Mouse (Mus musculus) megakaryocyte-erythroid progenitor cell, adult 5-6 weeks (primary cell): ENCODE results near the gene Grik4. TPM values are rescaled to one million over a fixed set of nuclear protein-coding genes. Genes with fewer than 3 reads are reported as not detected.

Experiments
- ATAC-seq: replicated peaks from 2 replicates; pipeline ENCODE4 v1.8.0; 2016; ENCODE audit warnings: mild to moderate bottlenecking, inconsistent platforms; ENCODE audit not compliant: severe bottlenecking, poor library complexity, low FRiP score, low TSS enrichment
- total RNA-seq, 2 experiments: library from RNA; stranded (forward) in 1 of 2; stranded (reverse) in 1 of 2; fragments of 200-1000, 215-1000 nt in 1 of 2; fragments of >200 nt in 1 of 2; fragmentation: Nextera tagmentation in 1 of 2; gene quantifications; 2 replicates each; pipeline ENCODE4 v1.2.3; 2014 to 2017

Grik4 gene
- total RNA-seq, 2 experiments from 2014 or later = not detected

GRCm38 (mm10) chr9:42531951-42532350 is 412.3 kb downstream of the Grik4 start:
- ATAC-seq = no peak

DNA sequence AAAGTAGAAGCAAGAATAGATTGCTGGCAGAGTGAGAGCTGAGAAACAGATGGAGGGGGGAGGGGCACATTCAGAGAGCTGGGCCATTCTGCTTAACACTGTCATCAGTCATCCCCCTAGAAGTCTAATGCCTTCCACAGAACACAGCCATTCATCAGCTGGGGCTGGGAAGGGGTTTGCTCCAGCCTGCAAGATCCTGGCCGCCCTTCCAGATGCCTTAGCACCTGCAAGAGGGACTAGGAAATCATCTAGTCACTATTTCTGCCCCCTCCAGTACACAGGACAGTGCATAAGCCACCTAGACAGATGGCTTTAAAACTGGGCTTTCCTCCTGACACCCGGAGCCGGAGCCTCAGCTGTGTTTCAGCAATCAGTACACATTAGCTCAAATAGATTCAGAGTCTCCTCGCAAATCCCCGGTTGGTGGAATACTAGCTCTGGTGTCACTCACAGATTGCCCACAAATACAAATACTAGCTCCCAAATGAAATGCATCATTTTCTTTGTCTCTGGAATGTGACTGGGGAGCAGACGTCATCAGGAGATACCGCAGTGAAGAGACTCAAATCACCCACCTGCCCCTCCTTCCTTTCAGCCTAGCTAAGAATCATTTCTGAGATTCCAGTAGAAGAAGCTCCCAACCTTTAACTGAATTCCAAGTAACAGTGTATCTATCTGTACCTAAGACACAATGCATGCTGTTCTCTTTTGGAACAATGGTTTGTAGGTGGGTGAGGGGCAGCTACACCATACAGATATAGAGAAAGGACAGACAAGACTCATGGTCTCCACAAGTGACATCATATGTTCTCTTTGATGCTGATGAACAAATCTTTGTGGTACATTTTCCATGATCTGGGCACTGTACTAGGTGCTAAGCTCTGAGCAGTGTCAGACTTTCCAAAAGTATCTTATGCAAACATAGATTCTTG is 413.8 kb downstream of the Grik4 start:
- ATAC-seq = no peak

DNA sequence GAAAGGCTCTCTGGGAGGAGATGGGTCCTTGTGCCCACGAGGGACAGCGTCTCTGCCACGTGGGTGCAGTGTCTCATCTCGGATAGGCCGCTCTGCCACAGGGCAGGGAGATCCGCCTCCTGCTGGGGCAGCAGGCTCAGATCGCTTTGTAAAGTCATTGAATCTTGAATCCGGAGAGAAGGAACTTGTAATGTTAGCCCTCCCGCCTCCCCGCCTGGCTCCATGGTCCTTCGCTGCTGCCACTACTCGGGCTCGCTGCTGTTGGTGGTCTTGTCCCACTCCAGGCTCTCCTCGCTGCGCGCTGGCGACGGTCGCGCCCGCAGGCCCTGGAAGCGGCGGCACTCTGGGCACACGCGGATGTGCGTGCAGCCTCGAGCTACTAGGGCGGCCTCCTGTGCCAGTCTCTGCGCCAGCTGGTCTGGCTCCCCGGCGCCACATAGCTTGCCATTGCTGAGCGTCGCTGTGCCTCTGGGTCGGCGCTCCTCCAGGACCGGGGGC is 423.7 kb downstream of the Grik4 start:
- 0 out of 2 replicates have a peak, but pooled peaks have one; percentile 57 for ATAC-seq

- ATAC-seq = no peak
Observed at GRCm38 (mm10) chr9:42518163-42518562, 426.1 kb downstream of the Grik4 start.

GRCm38 (mm10) chr9:42513159-42513558 is 431.1 kb downstream of the Grik4 start:
- ATAC-seq = no peak

GRCm38 (mm10) chr9:42512312-42512711 is 432.0 kb downstream of the Grik4 start:
- ATAC-seq = no peak

DNA sequence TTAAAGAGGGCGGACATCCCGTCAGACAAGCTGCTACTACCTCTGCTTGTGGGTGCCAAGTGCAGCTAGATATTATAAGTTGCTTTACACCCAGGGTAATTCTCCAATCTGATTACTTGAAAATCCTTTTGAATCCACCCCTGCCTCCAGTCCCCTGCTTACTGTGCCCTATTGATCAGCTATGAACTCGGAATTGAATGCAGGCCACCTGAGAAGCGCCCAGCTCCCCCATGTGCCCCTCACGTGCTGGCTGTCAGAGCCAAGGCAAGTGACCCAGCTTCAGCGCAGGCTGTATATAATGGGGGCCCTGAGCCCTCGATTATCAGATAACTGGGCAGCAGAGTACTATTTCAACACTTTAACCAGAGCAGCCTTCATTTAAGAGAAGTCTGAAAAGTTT is 436.1 kb downstream of the Grik4 start:
- no peak for ATAC-seq

DNA sequence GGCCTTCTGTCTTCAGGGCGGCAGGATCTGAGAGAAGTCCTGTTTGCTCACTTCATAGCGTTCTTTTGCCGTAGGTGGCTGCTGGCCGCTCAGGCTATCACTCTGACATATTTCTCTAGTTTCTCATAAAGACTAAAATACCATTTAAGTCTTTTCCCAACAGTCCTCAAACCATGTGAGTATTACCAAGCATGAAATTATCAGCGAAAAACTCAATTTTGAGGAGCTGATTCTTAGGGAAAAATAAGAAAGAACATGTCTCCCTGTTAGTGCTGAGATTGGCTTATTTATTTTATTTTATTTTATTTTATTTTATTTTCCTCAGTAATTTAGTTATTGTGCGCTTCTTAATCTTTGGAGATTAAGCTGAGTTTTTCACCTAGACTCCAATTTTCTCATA is 436.6 kb downstream of the Grik4 start, which contains the start of gene Tbcel:
Gene Tbcel, minus strand, starts transcription at position 101 of the 400 bp plus-strand sequence.
- no peak for ATAC-seq

DNA sequence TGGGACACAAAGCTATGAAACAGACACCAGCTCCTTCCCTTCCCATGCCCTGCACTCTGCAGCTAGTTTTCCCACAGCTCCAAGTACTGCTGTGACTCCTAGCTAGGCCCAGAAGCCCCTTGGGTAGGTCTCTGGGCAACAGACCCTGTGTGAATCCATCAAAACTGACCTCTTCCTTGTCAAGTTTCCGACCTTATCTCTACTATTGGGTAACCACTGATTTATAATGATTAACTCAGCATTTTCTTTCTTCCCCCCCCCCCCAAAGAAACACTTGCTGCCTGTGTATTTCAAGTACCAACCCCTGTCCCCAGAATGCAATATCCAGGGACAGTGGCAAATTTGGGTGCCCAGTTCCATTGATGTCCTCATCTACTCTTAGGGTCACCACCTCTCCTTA is 437.3 kb downstream of the Grik4 start:
- no peak for ATAC-seq

DNA sequence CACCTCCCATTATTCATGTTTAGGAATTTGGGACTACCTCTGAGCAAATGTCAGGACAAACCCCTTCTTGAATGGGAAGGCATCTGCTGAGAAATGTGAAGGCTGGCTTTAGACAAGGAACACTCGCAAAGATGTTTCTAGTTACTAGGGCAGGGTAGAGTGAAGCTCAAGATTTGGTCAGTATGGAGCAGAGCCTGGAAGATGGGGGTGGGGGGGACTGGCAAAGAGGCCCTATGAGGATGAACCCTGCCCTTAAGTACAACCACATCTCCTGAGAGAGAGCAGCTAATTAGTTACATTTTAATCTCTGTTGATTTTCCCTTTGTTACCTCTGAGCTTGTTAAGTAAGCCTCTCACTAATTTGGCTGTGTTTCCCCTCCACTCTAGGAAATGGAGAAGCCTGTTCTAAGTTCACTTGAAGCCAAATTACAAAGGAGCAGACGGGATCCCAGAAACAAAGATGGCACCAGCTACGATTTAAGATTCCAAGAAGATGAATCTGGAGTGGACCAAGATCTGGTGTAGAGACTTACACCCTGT is 439.3 kb downstream of the Grik4 start:
- ATAC-seq = no peak

DNA sequence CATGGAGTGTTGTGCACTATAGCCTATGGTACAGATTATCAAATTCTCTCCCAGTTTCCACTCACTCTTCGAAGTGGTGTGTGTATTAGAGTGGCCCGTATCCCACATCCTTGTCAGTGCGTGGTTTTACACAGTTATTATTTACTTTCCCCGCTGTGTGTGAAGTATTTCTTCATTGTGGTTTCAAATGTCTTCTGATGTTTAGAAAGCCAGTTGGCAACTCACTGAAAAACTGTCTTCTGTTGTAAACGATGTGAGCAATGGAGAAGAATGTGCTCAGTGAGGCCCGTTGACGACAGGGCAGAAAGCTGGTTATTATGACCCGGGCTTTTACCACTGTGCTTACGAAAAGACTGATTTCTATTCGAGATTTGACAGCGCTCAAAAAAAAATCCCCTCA is 439.7 kb downstream of the Grik4 start:
- ATAC-seq = no peak

DNA sequence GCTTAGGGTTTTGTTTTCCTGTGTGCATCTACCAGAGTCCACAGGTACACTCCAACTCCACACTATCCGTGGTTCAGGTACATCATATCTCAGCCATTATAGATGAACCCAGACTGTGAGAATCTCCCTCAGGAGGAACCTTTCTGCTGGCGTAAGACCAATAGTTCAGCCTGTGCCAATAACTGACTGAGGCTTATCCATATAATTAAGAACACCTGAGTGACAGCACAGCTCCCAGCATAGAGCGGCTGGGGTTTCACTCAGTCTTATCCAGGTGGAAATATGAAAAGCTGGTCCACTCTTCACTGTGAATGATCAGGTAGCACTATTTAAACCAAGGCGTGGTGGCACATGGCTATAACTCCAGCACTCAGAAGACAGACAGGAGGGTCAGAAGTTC is 440.6 kb downstream of the Grik4 start:
- no peak for ATAC-seq

GRCm38 (mm10) chr9:42496296-42496695 is 448.0 kb downstream of the Grik4 start:
- ATAC-seq = no peak

DNA sequence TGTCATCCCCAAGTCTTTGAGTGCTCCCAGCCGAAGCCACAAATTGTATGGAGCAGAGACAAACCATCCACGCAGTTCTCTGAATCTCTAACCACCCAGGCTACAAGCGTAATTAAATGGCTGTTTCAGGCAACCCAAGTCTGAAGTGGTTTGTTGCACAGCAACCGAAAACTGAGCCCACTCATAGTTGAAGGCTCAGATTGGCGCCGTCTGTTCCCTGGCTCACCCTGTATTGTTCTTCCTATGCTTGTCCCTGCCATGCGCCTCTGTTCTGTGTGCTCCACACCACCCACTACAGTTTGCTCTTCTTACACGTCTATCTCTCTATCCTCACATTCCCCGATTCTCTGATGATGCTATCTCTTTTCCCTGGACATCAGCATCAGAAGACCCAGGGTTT is 452.5 kb downstream of the Grik4 start:
- no peak for ATAC-seq

DNA sequence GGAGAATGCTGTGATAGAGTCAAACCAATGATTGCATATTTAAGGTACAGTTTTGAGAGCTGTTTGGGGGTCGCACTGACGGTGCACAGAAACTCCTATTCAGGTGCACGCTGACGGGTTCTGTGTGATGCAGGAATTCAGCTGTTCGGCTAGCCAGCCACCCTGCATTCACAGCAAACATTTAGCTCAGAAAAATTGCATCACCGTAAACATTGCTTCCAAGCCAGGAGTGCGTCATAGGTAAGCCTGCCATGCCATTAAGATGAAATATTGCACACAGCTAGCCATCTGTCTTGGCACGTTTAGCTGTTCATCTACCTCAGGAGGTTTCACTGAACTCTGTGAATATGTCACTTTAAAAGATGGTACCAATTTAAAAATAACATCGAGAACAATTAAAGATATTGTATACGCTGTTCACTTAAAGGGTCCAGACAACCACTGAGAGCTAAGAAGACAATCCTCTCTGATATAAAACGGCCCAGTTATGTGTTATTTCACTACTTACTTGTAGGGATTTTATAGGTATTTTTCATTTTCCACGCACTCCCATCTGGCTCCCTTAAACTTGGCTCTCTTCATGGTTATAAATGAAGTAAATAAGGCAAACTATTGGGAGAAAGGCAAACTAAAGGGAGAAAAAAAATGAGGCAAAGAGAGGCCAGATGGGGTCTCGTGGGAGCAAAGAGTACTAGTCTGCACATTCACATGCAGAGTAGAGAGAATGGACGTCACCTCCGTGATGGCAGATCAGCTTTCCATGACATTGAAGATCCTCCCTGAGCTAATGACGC is 453.5 kb downstream of the Grik4 start:
- ATAC-seq = no peak

GRCm38 (mm10) chr9:42488071-42488470 is 456.2 kb downstream of the Grik4 start:
- no peak for ATAC-seq

DNA sequence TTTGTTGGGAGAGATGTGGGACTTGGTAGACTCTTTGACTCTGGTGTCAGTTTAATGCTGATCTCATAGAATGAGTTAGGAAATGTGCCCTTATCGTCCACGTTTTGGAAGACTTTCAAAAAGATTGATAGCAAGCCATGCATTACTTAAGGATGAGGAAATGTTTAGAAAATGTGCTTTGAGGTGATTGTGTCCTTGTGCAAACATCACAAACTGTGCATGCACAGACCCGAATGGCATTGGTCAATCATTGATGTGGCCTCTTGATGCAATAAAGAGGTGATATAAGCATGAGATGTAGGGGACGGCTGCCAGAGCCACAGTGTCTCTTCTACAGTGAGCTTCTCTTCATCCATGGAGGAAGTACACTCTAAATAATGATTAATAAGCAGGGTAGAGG is 457.4 kb downstream of the Grik4 start:
- peak; percentile 14; the same call in 1 of the 2 replicates for ATAC-seq

GRCm38 (mm10) chr9:42484667-42485066 is 459.6 kb downstream of the Grik4 start:
- ATAC-seq = no peak

DNA sequence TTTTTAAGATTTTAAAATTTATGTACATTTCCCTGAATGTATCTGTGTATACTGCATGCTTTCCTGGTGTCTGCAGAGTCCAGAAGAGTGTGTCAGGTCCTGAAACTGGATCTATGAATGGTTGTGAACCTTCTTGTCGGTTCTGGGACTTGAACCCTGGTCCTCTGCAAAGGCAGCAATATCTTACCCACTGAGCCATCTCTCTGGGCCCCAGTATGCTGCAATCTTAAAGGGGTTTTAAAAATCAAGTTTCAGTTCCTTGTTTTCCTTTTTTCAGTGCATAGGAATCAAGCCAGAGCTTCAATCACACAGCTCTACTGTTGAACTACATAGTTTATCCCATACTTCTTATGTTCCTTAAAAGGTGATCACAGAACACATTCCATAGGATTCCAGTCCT is 461.3 kb downstream of the Grik4 start:
- no peak for ATAC-seq

DNA sequence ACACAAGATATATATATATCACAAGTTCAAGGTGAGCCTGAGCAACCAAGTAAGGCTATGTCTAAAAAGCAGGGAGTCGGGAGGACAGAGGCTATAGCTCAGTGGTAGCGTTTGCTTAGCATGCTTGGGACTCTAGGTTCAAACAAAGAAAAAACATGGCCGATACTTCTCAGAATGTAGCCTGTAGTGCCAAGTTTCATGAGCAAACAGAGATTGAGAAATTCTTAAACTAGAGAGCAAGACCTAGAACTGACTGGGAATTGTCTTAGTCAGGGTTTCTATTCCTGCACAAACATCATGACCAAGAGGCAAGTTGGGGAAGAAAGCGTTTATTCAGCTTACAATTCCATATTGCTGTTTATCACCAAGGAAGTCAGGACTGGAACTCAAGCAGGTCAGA is 468.1 kb downstream of the Grik4 start:
- ATAC-seq = no peak
